Mouse (Mus musculus) stomach, adult 2 months (tissue): Measurements from ENCODE around the gene Ly6c1. TPM values are rescaled to one million over a fixed set of nuclear protein-coding genes. Genes with fewer than 3 reads are reported as not detected.

Experiments used
- polyA plus RNA-seq: library from polyadenylated mRNA; depleted of rRNA; stranded (reverse); fragments of >200 nt; gene quantifications from 2 replicates; pipeline ENCODE4 v1.2.3, GENCODE M21; 2012; rRNA removed

Gene Ly6c1
- polyA plus RNA-seq, result 120 and 155 TPM in 2 replicates

DNA sequence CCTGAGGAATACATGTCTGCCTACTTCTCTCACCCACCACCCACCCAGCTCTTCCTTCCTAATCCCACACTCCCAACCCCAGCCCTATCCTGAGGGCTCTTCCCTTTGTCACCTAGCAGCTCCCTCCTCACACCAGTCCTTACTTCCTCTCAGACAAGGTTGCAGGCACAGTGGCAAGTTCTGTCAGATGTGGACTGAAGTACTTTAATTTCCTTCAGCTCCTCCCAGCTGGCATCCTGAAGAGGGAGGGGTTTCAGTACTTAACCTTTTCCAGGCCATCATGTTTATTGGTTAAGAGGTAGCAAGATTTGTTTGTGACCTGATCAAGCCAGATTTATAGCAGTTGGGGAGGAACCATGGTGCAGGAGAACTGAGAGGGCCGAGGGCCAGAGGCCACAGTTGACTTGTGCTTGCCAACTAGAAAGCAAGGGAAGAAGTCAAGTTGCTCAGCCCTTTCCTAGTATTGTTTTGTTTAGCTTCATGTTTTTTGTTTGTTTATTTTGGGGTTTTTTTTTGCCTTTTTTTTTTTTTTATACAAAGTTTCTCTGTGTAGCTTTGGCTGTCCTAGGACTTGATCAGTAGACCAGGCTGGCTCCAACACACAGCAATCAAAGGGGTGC lies at the start of gene Ly6c1:
Gene Ly6c1, minus strand, starts transcription at position 189 of the 620 bp plus-strand sequence.

Other genes with a start within 250 kb of the Ly6c1 start
- 0.16 and 0.62 TPM in 2 replicates for gene Gml2, start 229.8 kb downstream of the Ly6c1 start, polyA plus RNA-seq
- 14.0 and 34.9 TPM in 2 replicates for gene 2010109I03Rik, start 151.8 kb downstream of the Ly6c1 start, polyA plus RNA-seq
- not detected in 2 replicates for gene Ly6i, start 65.4 kb downstream of the Ly6c1 start, polyA plus RNA-seq
- gene Ly6a, start 50.8 kb downstream of the Ly6c1 start, polyA plus RNA-seq, result 37.1 and 61.5 TPM in 2 replicates
- gene Ly6c2, start 63.1 kb upstream of the Ly6c1 start, polyA plus RNA-seq, result 0.61 and 3.3 TPM in 2 replicates
- not detected in 2 replicates for gene Ly6g, start 106.4 kb upstream of the Ly6c1 start, polyA plus RNA-seq
- gene BC025446, start 167.5 kb upstream of the Ly6c1 start, polyA plus RNA-seq, result 0.06 and 0.11 TPM in 2 replicates
- gene Ly6f, start 219.6 kb upstream of the Ly6c1 start, polyA plus RNA-seq, result 0.10 TPM in 1 of 2 replicates, not detected in the other